Mouse (Mus musculus): ENCODE measurements around the gene Bcorl1. TPM values are rescaled to one million over a fixed set of nuclear protein-coding genes. Genes with fewer than 3 reads are reported as not detected.

The Bcorl1 gene
- 0.58 TPM for polyA plus RNA-seq (2014; fragmentation: Illumina TruSeq; extraction: RNeasy Lipid Tissue Mini Kit (QIAGEN cat#74804); ENCODE audit: low read depth, low replicate concordance)

GRCm38 (mm10) chrX:48341141-48341540 lies at the start of gene Bcorl1:
TSS of gene Bcorl1 (plus strand) at chrX:48341358.

Other genes with a start within 250 kb of the Bcorl1 start
- not detected for gene Xpnpep2, start 232.6 kb upstream of the Bcorl1 start, polyA plus RNA-seq (2014; fragmentation: Illumina TruSeq; extraction: RNeasy Lipid Tissue Mini Kit (QIAGEN cat#74804); ENCODE audit: low read depth, low replicate concordance)
- gene Sash3, start 194.9 kb upstream of the Bcorl1 start, polyA plus RNA-seq (2014; fragmentation: Illumina TruSeq; extraction: RNeasy Lipid Tissue Mini Kit (QIAGEN cat#74804); ENCODE audit: low read depth, low replicate concordance), result 0.42 TPM
- 84.3 TPM for gene Zdhhc9, start 132.5 kb upstream of the Bcorl1 start, polyA plus RNA-seq (2014; fragmentation: Illumina TruSeq; extraction: RNeasy Lipid Tissue Mini Kit (QIAGEN cat#74804); ENCODE audit: low read depth, low replicate concordance)
- gene Utp14a, start 84.5 kb upstream of the Bcorl1 start, polyA plus RNA-seq (2014; fragmentation: Illumina TruSeq; extraction: RNeasy Lipid Tissue Mini Kit (QIAGEN cat#74804); ENCODE audit: low read depth, low replicate concordance), result 11.6 TPM
- gene Elf4, start 121.8 kb downstream of the Bcorl1 start, polyA plus RNA-seq (2014; fragmentation: Illumina TruSeq; extraction: RNeasy Lipid Tissue Mini Kit (QIAGEN cat#74804); ENCODE audit: low read depth, low replicate concordance), result 0.58 TPM
- 157 TPM for gene Aifm1, start 172.2 kb downstream of the Bcorl1 start, polyA plus RNA-seq (2014; fragmentation: Illumina TruSeq; extraction: RNeasy Lipid Tissue Mini Kit (QIAGEN cat#74804); ENCODE audit: low read depth, low replicate concordance)
- not detected for gene Rab33a, start 177.9 kb downstream of the Bcorl1 start, polyA plus RNA-seq (2014; fragmentation: Illumina TruSeq; extraction: RNeasy Lipid Tissue Mini Kit (QIAGEN cat#74804); ENCODE audit: low read depth, low replicate concordance)

All from liver, adult 10 weeks (tissue).